Mouse (Mus musculus): ENCODE results near the gene Kiss1r. TPM values are rescaled to one million over a fixed set of nuclear protein-coding genes. Genes with fewer than 3 reads are reported as not detected.

The Kiss1r gene
- polyA plus RNA-seq (2014; fragmentation: Nextera tagmentation; extraction: Ambion mirVana) = 2.2 and 2.3 TPM in 2 replicates

GRCm38 (mm10) chr10:79916808-79917531 lies at the start of gene Kiss1r:
Kiss1r (plus strand) TSS chr10:79916971.
- Histone ChIP-seq H3K4me3 (ENCODE audit: low read depth, low read length) (peak within 1 kb of the TSS; percentile 71), H3K27me3 (ENCODE audit: control insufficient read depth, insufficient read depth, low read length) (peaks cover 45% of the 10 kb centered on the region), H3K36me3 (ENCODE audit: control insufficient read depth, insufficient read depth, low read length) (no peaks in the 10 kb centered on the region), H3K27ac (ENCODE audit: low read depth, low read length) (peak within 1 kb of the TSS; percentile 82), H3K4me1 (ENCODE audit: control insufficient read depth, insufficient read depth, low read length) (peaks cover 25% of the 10 kb centered on the region), H3K4me2 (ENCODE audit: low read depth, low read length) (peak within 1 kb of the TSS; percentile 95), H3K9me3 (ENCODE audit: control insufficient read depth, low read length) (no peaks in the 10 kb centered on the region), H3K9ac (replicated peaks; ENCODE audit: low read depth, low read length) (peak within 1 kb of the TSS; percentile 98)
- 1% methylated on average over 42 of the region's 42 CpGs for WGBS
- peak; percentile 86 for ATAC-seq (ENCODE audit: low read depth)

GRCm38 (mm10) chr10:79871845-79872244 lies 44.9 kb upstream of the Kiss1r start:
- Histone ChIP-seq H3K27ac (ENCODE audit: low read depth, low read length) (no peak overlapping the region), H3K27me3 (ENCODE audit: control insufficient read depth, insufficient read depth, low read length) (no peaks in the 10 kb centered on the region), H3K4me2 (ENCODE audit: low read depth, low read length) (peak overlapping the region; percentile 85), H3K9me3 (ENCODE audit: control insufficient read depth, low read length) (no peaks in the 10 kb centered on the region), H3K4me1 (ENCODE audit: control insufficient read depth, insufficient read depth, low read length) (peaks cover 24% of the 10 kb centered on the region), H3K4me3 (ENCODE audit: low read depth, low read length) (peak overlapping the region; percentile 66; the same call in 1 of the 2 replicates), H3K9ac (replicated peaks; ENCODE audit: low read depth, low read length) (no peak overlapping the region), H3K36me3 (ENCODE audit: control insufficient read depth, insufficient read depth, low read length) (peaks cover 13% of the 10 kb centered on the region)
- ATAC-seq (ENCODE audit: low read depth) = no peak
- 91% methylated on average over 8 of the region's 8 CpGs for WGBS

- WGBS = 42% methylated on average over 3 of the region's 3 CpGs
- Histone ChIP-seq H3K27me3 (ENCODE audit: control insufficient read depth, insufficient read depth, low read length) (no peaks in the 10 kb centered on the region), H3K9me3 (ENCODE audit: control insufficient read depth, low read length) (no peaks in the 10 kb centered on the region), H3K4me3 (ENCODE audit: low read depth, low read length) (peak overlapping the region; percentile 66), H3K36me3 (ENCODE audit: control insufficient read depth, insufficient read depth, low read length) (peaks cover 7% of the 10 kb centered on the region), H3K27ac (ENCODE audit: low read depth, low read length) (peak overlapping the region; percentile 89; the same call in 1 of the 2 replicates), H3K9ac (replicated peaks; ENCODE audit: low read depth, low read length) (peak overlapping the region; percentile 90), H3K4me2 (ENCODE audit: low read depth, low read length) (peak overlapping the region; percentile 85), H3K4me1 (ENCODE audit: control insufficient read depth, insufficient read depth, low read length) (peaks cover 24% of the 10 kb centered on the region)
- ATAC-seq (ENCODE audit: low read depth) = no peak
Measured at GRCm38 (mm10) chr10:79872862-79873261, 43.9 kb upstream of the Kiss1r start.

- no peak for ATAC-seq (ENCODE audit: low read depth)
Measured at GRCm38 (mm10) chr10:79873313-79873712, 43.5 kb upstream of the Kiss1r start.

GRCm38 (mm10) chr10:79873715-79874289 lies 43.0 kb upstream of the Kiss1r start:
- Histone ChIP-seq H3K36me3 (ENCODE audit: control insufficient read depth, insufficient read depth, low read length) (peaks cover 7% of the 10 kb centered on the region), H3K9me3 (ENCODE audit: control insufficient read depth, low read length) (no peaks in the 10 kb centered on the region), H3K9ac (replicated peaks; ENCODE audit: low read depth, low read length) (peak overlapping the region; percentile 90), H3K27me3 (ENCODE audit: control insufficient read depth, insufficient read depth, low read length) (no peaks in the 10 kb centered on the region), H3K27ac (ENCODE audit: low read depth, low read length) (peak overlapping the region; percentile 89), H3K4me2 (ENCODE audit: low read depth, low read length) (peak overlapping the region; percentile 85), H3K4me3 (ENCODE audit: low read depth, low read length) (peak overlapping the region; percentile 66), H3K4me1 (ENCODE audit: control insufficient read depth, insufficient read depth, low read length) (peaks cover 24% of the 10 kb centered on the region)
- peak; percentile 8; the same call in 1 of the 2 replicates for ATAC-seq (ENCODE audit: low read depth)
- WGBS = under 1% methylated on average over 19 of the region's 26 CpGs

More at GRCm38 (mm10) chr10:79873313-79873712, 43.5 kb upstream of the Kiss1r start:
- whole genome bisulfite sequencing = 3% methylated on average over 6 of the region's 6 CpGs
- Histone ChIP-seq H3K36me3 (ENCODE audit: control insufficient read depth, insufficient read depth, low read length) (peaks cover 7% of the 10 kb centered on the region), H3K4me1 (ENCODE audit: control insufficient read depth, insufficient read depth, low read length) (peaks cover 24% of the 10 kb centered on the region), H3K4me2 (ENCODE audit: low read depth, low read length) (peak overlapping the region; percentile 85), H3K9me3 (ENCODE audit: control insufficient read depth, low read length) (no peaks in the 10 kb centered on the region), H3K9ac (replicated peaks; ENCODE audit: low read depth, low read length) (peak overlapping the region; percentile 90), H3K4me3 (ENCODE audit: low read depth, low read length) (peak overlapping the region; percentile 66), H3K27ac (ENCODE audit: low read depth, low read length) (peak overlapping the region; percentile 89), H3K27me3 (ENCODE audit: control insufficient read depth, insufficient read depth, low read length) (no peaks in the 10 kb centered on the region)

GRCm38 (mm10) chr10:79874290-79874862 lies 42.4 kb upstream of the Kiss1r start, which contains the start of the genes Prtn3 and Plppr3:
Prtn3 (plus strand) TSS chr10:79874476.
Plppr3 (minus strand) TSS chr10:79874634.
- H3K27me3 ChIP-seq (ENCODE audit: control insufficient read depth, insufficient read depth, low read length) = no peaks in the 10 kb centered on the region
- peaks cover 24% of the 10 kb centered on the region for H3K4me1 ChIP-seq (ENCODE audit: control insufficient read depth, insufficient read depth, low read length)
- peak; percentile 93 for ATAC-seq (ENCODE audit: low read depth)
- H3K27ac ChIP-seq (ENCODE audit: low read depth, low read length) = peak within 1 kb of the TSS; percentile 89
- peak within 1 kb of the TSS; percentile 66 for H3K4me3 ChIP-seq (ENCODE audit: low read depth, low read length)
- peaks cover 7% of the 10 kb centered on the region for H3K36me3 ChIP-seq (ENCODE audit: control insufficient read depth, insufficient read depth, low read length)
- H3K4me2 ChIP-seq (ENCODE audit: low read depth, low read length) = peak within 1 kb of the TSS; percentile 85
- H3K9ac ChIP-seq (replicated peaks; ENCODE audit: low read depth, low read length) = peak within 1 kb of the TSS; percentile 90
- H3K9me3 ChIP-seq (ENCODE audit: control insufficient read depth, low read length) = no peaks in the 10 kb centered on the region
- WGBS = 0% methylated on average over 26 of the region's 57 CpGs

- Histone ChIP-seq H3K36me3 (ENCODE audit: control insufficient read depth, insufficient read depth, low read length) (no peaks in the 10 kb centered on the region), H3K4me1 (ENCODE audit: control insufficient read depth, insufficient read depth, low read length) (peaks cover 10% of the 10 kb centered on the region; the same call in 1 of the 2 replicates), H3K4me3 (ENCODE audit: low read depth, low read length) (no peak overlapping the region), H3K4me2 (ENCODE audit: low read depth, low read length) (no peak overlapping the region), H3K9ac (replicated peaks; ENCODE audit: low read depth, low read length) (no peak overlapping the region), H3K27ac (ENCODE audit: low read depth, low read length) (no peak overlapping the region), H3K9me3 (ENCODE audit: control insufficient read depth, low read length) (no peaks in the 10 kb centered on the region), H3K27me3 (ENCODE audit: control insufficient read depth, insufficient read depth, low read length) (no peaks in the 10 kb centered on the region)
- ATAC-seq (ENCODE audit: low read depth) = no peak
- WGBS = 71% methylated on average over 1 of the region's 1 CpGs
Measured at GRCm38 (mm10) chr10:79877174-79877573, 39.6 kb upstream of the Kiss1r start.

GRCm38 (mm10) chr10:79877757-79878156 lies 39.0 kb upstream of the Kiss1r start:
- H3K27ac ChIP-seq (ENCODE audit: low read depth, low read length) = no peak overlapping the region
- no peak overlapping the region for H3K4me2 ChIP-seq (ENCODE audit: low read depth, low read length)
- H3K9me3 ChIP-seq (ENCODE audit: control insufficient read depth, low read length) = no peaks in the 10 kb centered on the region
- no peak for ATAC-seq (ENCODE audit: low read depth)
- no peaks in the 10 kb centered on the region for H3K36me3 ChIP-seq (ENCODE audit: control insufficient read depth, insufficient read depth, low read length)
- H3K9ac ChIP-seq (replicated peaks; ENCODE audit: low read depth, low read length) = no peak overlapping the region
- H3K27me3 ChIP-seq (ENCODE audit: control insufficient read depth, insufficient read depth, low read length) = no peaks in the 10 kb centered on the region
- H3K4me1 ChIP-seq (ENCODE audit: control insufficient read depth, insufficient read depth, low read length) = peaks cover 7% of the 10 kb centered on the region; the same call in 1 of the 2 replicates
- WGBS = 50% methylated on average over 12 of the region's 12 CpGs
- H3K4me3 ChIP-seq (ENCODE audit: low read depth, low read length) = no peak overlapping the region
